Comparison of ENCODE assay signal across 4 mouse cellular contexts in the genomic region with DNA sequence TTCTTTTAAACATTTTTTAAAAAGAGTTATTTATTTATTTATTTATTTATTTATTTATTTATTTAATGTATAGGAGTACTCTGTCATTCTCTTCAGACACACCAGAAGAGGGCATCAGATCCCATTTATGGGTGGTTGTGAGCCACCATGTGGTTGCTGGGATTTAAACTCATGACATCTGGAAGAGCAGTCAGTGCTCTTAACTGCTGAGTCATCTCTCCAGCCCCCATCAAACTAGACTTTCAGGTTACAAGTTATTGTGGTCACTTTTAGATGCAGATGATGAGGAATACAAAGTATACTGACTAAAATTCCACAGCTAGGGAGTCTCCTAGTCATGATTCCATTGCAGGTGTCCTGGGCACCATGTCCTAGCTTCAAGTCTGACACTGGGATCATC. TPM values are rescaled to one million over a fixed set of nuclear protein-coding genes. Genes with fewer than 3 reads are reported as not detected.
"Had no signal": no experiment of that assay in that cellular context is flagged by ENCODE, and none has a peak within 500 bp of the region (broad histone marks: within the 10 kb centered on the region; RNA-seq: fewer than 3 reads in every experiment).

No protein-coding gene starts in this region.

RNA-seq across cellular contexts. Expression of a gene that starts 26.0 kb away (rescaled TPM):
- total RNA-seq: liver, adult 2 months; megakaryocyte progenitor cell, adult 5-6 weeks; megakaryocyte, adult 5-6 weeks; monocyte, adult 5-6 weeks had no signal
